ENCODE assay signal across 8 mouse cellular contexts in the genomic region with DNA sequence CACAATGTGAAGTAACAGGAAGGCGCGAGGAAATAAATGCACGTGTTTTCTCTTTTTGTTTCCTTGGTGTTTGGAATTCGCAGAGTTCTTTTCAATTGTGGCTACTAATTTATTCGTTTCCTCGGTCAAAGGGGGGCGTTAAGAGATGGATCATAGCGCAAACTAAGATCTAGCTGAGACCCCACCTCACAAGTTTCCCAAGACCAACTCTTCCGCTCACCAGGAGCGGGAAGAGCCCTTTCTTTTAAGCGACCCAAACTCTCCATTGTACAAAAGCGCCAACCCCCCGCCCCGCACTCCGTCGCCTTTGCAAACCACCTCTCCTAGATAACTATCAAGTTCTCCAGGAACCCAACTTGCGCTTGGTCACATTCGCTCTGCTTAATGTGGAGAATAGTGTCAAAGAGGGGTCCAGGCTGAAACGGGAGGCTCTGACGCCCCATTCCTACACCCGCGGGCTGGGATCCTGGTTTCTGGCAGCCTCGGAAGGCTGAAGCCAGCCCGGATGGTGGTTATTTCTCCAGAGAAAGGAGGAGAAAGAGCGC. TPM values are rescaled to one million over a fixed set of nuclear protein-coding genes. Genes with fewer than 3 reads are reported as not detected.
A peak's percentile ranks its signal among the peaks of the same experiment; 100 is the strongest.
DNase-seq lines count a peak whose midpoint lies in the region; ATAC-seq and TF ChIP-seq lines count a peak whose summit lies in the region.

No protein-coding gene starts in this region.

- H3K4me2 ChIP-seq in embryonic facial prominence, embryonic 14.5 days (ENCODE audit: low read depth, low read length): peak overlapping the region; percentile 99
- H3K4me2 ChIP-seq in hindbrain, postnatal 0 days (ENCODE audit: low read depth, low read length): peak overlapping the region; percentile 68
- peak overlapping the region; percentile 96 for H3K4me2 ChIP-seq in neural tube, embryonic 14.5 days (ENCODE audit: low read depth, low read length)

- intact Hi-C loops in left cerebral cortex, postnatal 4 days (cut with DNase I): loop anchor here (5.0 kb wide), 1 partner anchor 185 kb away; no protein-coding TSS in a partner anchor
- intact Hi-C loops in left cerebral cortex, postnatal 36 days (cut with DNase I): loop anchor here (5.0 kb wide), 2 partner anchors 205 to 330 kb away; no protein-coding TSS in a partner anchor

- H3K4me1 ChIP-seq in embryonic facial prominence, embryonic 14.5 days (ENCODE audit: control insufficient read depth, insufficient read depth, low read length): peaks cover 9% of the 10 kb centered on the region
- H3K4me1 ChIP-seq in hindbrain, postnatal 0 days (ENCODE audit: insufficient read depth, low read length): peaks cover 11% of the 10 kb centered on the region
- peaks cover 25% of the 10 kb centered on the region for H3K4me1 ChIP-seq in neural tube, embryonic 14.5 days (ENCODE audit: control insufficient read depth, insufficient read depth, low read length)
- no peaks in the 10 kb centered on the region for H3K4me1 ChIP-seq in lung, adult 2 months (ENCODE audit: control insufficient read depth, insufficient read depth, low read length)

- no peaks in the 10 kb centered on the region for H3K36me3 ChIP-seq in embryonic facial prominence, embryonic 14.5 days (ENCODE audit: control insufficient read depth, insufficient read depth, low read length)
- H3K36me3 ChIP-seq in hindbrain, postnatal 0 days (ENCODE audit: insufficient read depth, low read length): no peaks in the 10 kb centered on the region
- no peaks in the 10 kb centered on the region for H3K36me3 ChIP-seq in neural tube, embryonic 14.5 days (ENCODE audit: control insufficient read depth, insufficient read depth, low read length)

- peak; percentile 4 for DNase-seq in left cerebral cortex, postnatal 4 days
- DNase-seq in left cerebral cortex, postnatal 36 days (ENCODE audit: low spot score in 2 of 2): no peak
- DNase-seq in embryonic facial prominence, embryonic 14.5 days (ENCODE audit: low spot score): no peak
- peak; percentile 32 for DNase-seq in hindbrain, postnatal 0 days (ENCODE audit: low spot score)
- no peak for DNase-seq in right cerebral cortex, postnatal 36 days (ENCODE audit: low spot score in 2 of 2)
- no peak for DNase-seq in cerebellum, adult 11-12 months
- no peak for DNase-seq in lung, adult 2 months

- H3K4me3 ChIP-seq in embryonic facial prominence, embryonic 14.5 days (ENCODE audit: low read depth, low read length): peak overlapping the region; percentile 59
- H3K4me3 ChIP-seq in hindbrain, postnatal 0 days (ENCODE audit: low read length): peak overlapping the region; percentile 82
- H3K4me3 ChIP-seq in neural tube, embryonic 14.5 days (ENCODE audit: low read depth, low read length): peak overlapping the region; percentile 81
- no peak overlapping the region for H3K4me3 ChIP-seq in lung, adult 2 months (replicated peaks; ENCODE audit: extremely low read depth, low read depth, low read length)

- no peak for TF ChIP-seq CTCF in hindbrain, postnatal 0 days (IDR thresholded peaks at IDR 0.05; ENCODE audit: low read depth)
- no peak for TF ChIP-seq CTCF in lung, adult 2 months (IDR thresholded peaks at IDR 0.05; ENCODE audit: insufficient read depth, low read length)

- WGBS in embryonic facial prominence, embryonic 14.5 days: 0% methylated on average over 24 of the region's 25 CpGs
- under 1% methylated on average over 25 of the region's 25 CpGs for WGBS in hindbrain, postnatal 0 days
- under 1% methylated on average over 25 of the region's 25 CpGs for WGBS in neural tube, embryonic 14.5 days
- WGBS in lung, adult 2 months: 3% methylated on average over 25 of the region's 25 CpGs

- H3K9me3 ChIP-seq in embryonic facial prominence, embryonic 14.5 days (ENCODE audit: control insufficient read depth, low read length): no peaks in the 10 kb centered on the region
- no peaks in the 10 kb centered on the region for H3K9me3 ChIP-seq in hindbrain, postnatal 0 days (ENCODE audit: low read length)
- H3K9me3 ChIP-seq in neural tube, embryonic 14.5 days (ENCODE audit: control insufficient read depth, low read length): no peaks in the 10 kb centered on the region

- H3K27me3 ChIP-seq in embryonic facial prominence, embryonic 14.5 days (replicated peaks; ENCODE audit: control insufficient read depth, insufficient read depth, low read length): peaks cover 66% of the 10 kb centered on the region
- H3K27me3 ChIP-seq in hindbrain, postnatal 0 days (ENCODE audit: insufficient read depth, low read length): no peaks in the 10 kb centered on the region
- no peaks in the 10 kb centered on the region for H3K27me3 ChIP-seq in neural tube, embryonic 14.5 days (ENCODE audit: control insufficient read depth, insufficient read depth, low read length)

- H3K27ac ChIP-seq in embryonic facial prominence, embryonic 14.5 days (replicated peaks; ENCODE audit: low read depth, low read length): no peak overlapping the region
- peak overlapping the region; percentile 91 for H3K27ac ChIP-seq in hindbrain, postnatal 0 days
- peak overlapping the region; percentile 89 for H3K27ac ChIP-seq in neural tube, embryonic 14.5 days (ENCODE audit: low read depth, low read length)

- no peak for ATAC-seq in embryonic facial prominence, embryonic 14.5 days (ENCODE audit: low read depth)
- ATAC-seq in hindbrain, postnatal 0 days: 0 out of 2 replicates have a peak, but pooled peaks have one; percentile 0
- no peak; the same call in 1 of the 2 replicates for ATAC-seq in neural tube, embryonic 14.5 days (ENCODE audit: low read depth)

- TF ChIP-seq POLR2A in lung, adult 2 months (IDR thresholded peaks at IDR 0.05; ENCODE audit: borderline replicate concordance, extremely low read depth, low read depth, low read length): no peak

- peak overlapping the region; percentile 73; the same call in 1 of the 2 replicates for H3K9ac ChIP-seq in embryonic facial prominence, embryonic 14.5 days (ENCODE audit: low read depth, low read length)
- H3K9ac ChIP-seq in hindbrain, postnatal 0 days (replicated peaks; ENCODE audit: low read length): peak overlapping the region; percentile 80
- H3K9ac ChIP-seq in neural tube, embryonic 14.5 days (replicated peaks; ENCODE audit: low read depth, low read length): peak overlapping the region; percentile 80

RNA-seq across cellular contexts. Expression of a gene that starts 0.9 kb away (rescaled TPM):
- total RNA-seq in left cerebral cortex, postnatal 4 days (2021): 10 to 100 TPM; 43.7 to 47.4 TPM
- total RNA-seq in left cerebral cortex, postnatal 36 days (2021): 10 to 100 TPM; 16.4 to 16.5 TPM
- polyA plus RNA-seq in embryonic facial prominence, embryonic 14.5 days (2014; fragmentation: Nextera tagmentation; extraction: Ambion mirVana): 4.4 and 4.7 TPM in 2 replicates
- 53.8 and 61.9 TPM in 2 replicates for total RNA-seq in hindbrain, postnatal 0 days (2014; rRNA removed)
- polyA plus RNA-seq in hindbrain, postnatal 0 days (2015; fragmentation: Nextera tagmentation; extraction: Ambion mirVana): 28.0 and 30.3 TPM in 2 replicates
- polyA plus RNA-seq in neural tube, embryonic 14.5 days (2014; fragmentation: Nextera tagmentation; extraction: Ambion mirVana): 25.9 and 29.1 TPM in 2 replicates
- 0.05 and 0.15 TPM in 2 replicates for polyA plus RNA-seq in lung, adult 2 months (2012; rRNA removed)

Comparison
In these comparisons a context has a peak if more than half of its experiments do, and no peak if none do; other contexts are left out.
1. DNase-seq: peak in left cerebral cortex, postnatal 4 days (single experiment) and hindbrain, postnatal 0 days (single experiment); none in left cerebral cortex, postnatal 36 days (0 of 2), embryonic facial prominence, embryonic 14.5 days (single experiment), right cerebral cortex, postnatal 36 days (0 of 2), cerebellum, adult 11-12 months (single experiment) and lung, adult 2 months (single experiment).
2. Peak in every context shown above with its lines, with median percentiles within 50 percentile points of each other: H3K4me2 ChIP-seq and H3K9ac ChIP-seq.